Mouse (Mus musculus) MEL (cell line): ENCODE data around the gene Npm3. TPM values are rescaled to one million over a fixed set of nuclear protein-coding genes. Genes with fewer than 3 reads are reported as not detected.

Experiments used
- DNase-seq: peaks from one replicate; pipeline ENCODE4 v3.0.0; 2011; ENCODE audit warnings: low read depth, low spot score
- H3K27ac ChIP-seq: 2 replicates; pipeline ENCODE4 v1.5.1; 2012; ENCODE audit warnings: low read depth, mild to moderate bottlenecking, control low read depth, low read length, moderate library complexity; ENCODE audit not compliant: control insufficient read depth
- H3K27me3 ChIP-seq, 2 experiments: fragments of 150-350 bp in 1 of 2; sonication (generic) in 1 of 2; 2 replicates each; pipeline ENCODE4 v1.6.1; 2012; ENCODE audit warnings: low read length in 2 of 2, mild to moderate bottlenecking in 2 of 2, improper control_type of control experiment in 1 of 2, moderate library complexity in 1 of 2; ENCODE audit not compliant: insufficient read depth in 2 of 2, control insufficient read depth in 1 of 2
- H3K36me3 ChIP-seq, 2 experiments: 2 replicates each; pipeline ENCODE4 v1.6.1; 2012 to 2014; ENCODE audit warnings: low read length in 2 of 2, improper control_type of control experiment in 1 of 2, inconsistent platforms in 1 of 2, mild to moderate bottlenecking in 1 of 2; ENCODE audit not compliant: insufficient read depth in 2 of 2, control insufficient read depth in 1 of 2
- H3K4me1 ChIP-seq, 2 experiments: fragments of 150-350 bp in 1 of 2; sonication (generic) in 1 of 2; 2 replicates each; pipeline ENCODE4 v1.6.1; 2012; ENCODE audit warnings: low read length in 2 of 2, improper control_type of control experiment in 1 of 2, mild to moderate bottlenecking in 1 of 2; ENCODE audit not compliant: insufficient read depth in 2 of 2, control insufficient read depth in 1 of 2
- H3K4me3 ChIP-seq, 2 experiments: fragments of 150-350 bp in 1 of 2; sonication (generic) in 1 of 2; 2 replicates each; pipeline ENCODE4 v1.5.1; 2012; ENCODE audit warnings: low read depth in 2 of 2, low read length in 2 of 2, mild to moderate bottlenecking in 2 of 2, moderate library complexity in 2 of 2, control low read depth in 1 of 2, improper control_type of control experiment in 1 of 2; ENCODE audit not compliant: control insufficient read depth in 1 of 2, insufficient read depth in 1 of 2
- H3K79me2 ChIP-seq: 2 replicates; pipeline ENCODE4 v1.6.1; 2012; ENCODE audit warnings: mild to moderate bottlenecking, low read length, moderate library complexity; ENCODE audit not compliant: control insufficient read depth, poor library complexity, insufficient read depth
- H3K9ac ChIP-seq: 2 replicates; pipeline ENCODE4 v1.6.1; 2012; ENCODE audit warnings: low read depth, mild to moderate bottlenecking, control low read depth, low read length, moderate library complexity; ENCODE audit not compliant: control insufficient read depth, poor library complexity, severe bottlenecking
- H3K9me3 ChIP-seq: fragments of 150-350 bp; sonication (generic); replicated peaks from 2 replicates; pipeline ENCODE4 v1.6.1; 2012; ENCODE audit warnings: mild to moderate bottlenecking, low read length, improper control_type of control experiment, moderate library complexity; ENCODE audit not compliant: insufficient read depth
- BHLHE40 ChIP-seq: IDR thresholded peaks from 2 replicates; pipeline ENCODE4 v1.6.1; 2012; ENCODE audit warnings: low read depth, mild to moderate bottlenecking, inconsistent platforms, low read length, improper control_type of control experiment, borderline replicate concordance
- CHD1 ChIP-seq: IDR thresholded peaks from 2 replicates; pipeline ENCODE4 v1.6.1; 2012; ENCODE audit warnings: low read depth, mild to moderate bottlenecking, inconsistent platforms, low read length, improper control_type of control experiment
- E2F4 ChIP-seq: IDR thresholded peaks from 2 replicates; pipeline ENCODE4 v1.6.1; 2011; ENCODE audit warnings: low read depth, low read length, improper control_type of control experiment, borderline replicate concordance
- EP300 ChIP-seq, 2 experiments: IDR thresholded peaks; 2 replicates each; pipeline ENCODE4 v1.6.1; 2011; ENCODE audit warnings: improper control_type of control experiment in 2 of 2, low read length in 2 of 2, low read depth in 1 of 2, mild to moderate bottlenecking in 1 of 2
- GABPA ChIP-seq: IDR thresholded peaks from 2 replicates; pipeline ENCODE4 v1.6.1; 2012; ENCODE audit warnings: low read depth, mild to moderate bottlenecking, inconsistent platforms, low read length, improper control_type of control experiment, moderate library complexity
- MAX ChIP-seq: IDR thresholded peaks from 2 replicates; pipeline ENCODE4 v1.6.1; 2011; ENCODE audit warnings: low read length, improper control_type of control experiment
- MAZ ChIP-seq: IDR thresholded peaks from 2 replicates; pipeline ENCODE4 v1.6.1; 2012; ENCODE audit warnings: low read depth, mild to moderate bottlenecking, inconsistent platforms, low read length, improper control_type of control experiment
- MEF2A ChIP-seq: IDR thresholded peaks from 2 replicates; pipeline ENCODE4 v1.6.1; 2014; ENCODE audit warnings: low read depth, mild to moderate bottlenecking, inconsistent platforms, low read length, improper control_type of control experiment; ENCODE audit not compliant: poor library complexity, insufficient replicate concordance, severe bottlenecking; ENCODE audit errors: extremely low read depth
- MXI1 ChIP-seq: IDR thresholded peaks from 2 replicates; pipeline ENCODE4 v1.6.1; 2011; ENCODE audit warnings: mild to moderate bottlenecking, low read depth, low read length, improper control_type of control experiment
- NRF1 ChIP-seq: IDR thresholded peaks from 2 replicates; pipeline ENCODE4 v1.6.1; 2014; ENCODE audit warnings: low read depth, mild to moderate bottlenecking, inconsistent platforms, low read length, improper control_type of control experiment, moderate library complexity; ENCODE audit not compliant: poor library complexity, insufficient read depth, severe bottlenecking
- POLR2A ChIP-seq, 2 experiments: IDR thresholded peaks; 2 replicates each; pipeline ENCODE4 v1.6.1; 2011 to 2012; ENCODE audit warnings: low read length in 2 of 2, mild to moderate bottlenecking in 2 of 2, control low read depth in 1 of 2, improper control_type of control experiment in 1 of 2, low read depth in 1 of 2, moderate library complexity in 1 of 2; ENCODE audit not compliant: control insufficient read depth in 1 of 2, insufficient read depth in 1 of 2, poor library complexity in 1 of 2
- POLR2AphosphoS2 ChIP-seq: IDR thresholded peaks from 2 replicates; pipeline ENCODE4 v1.6.1; 2011; ENCODE audit warnings: low read length, improper control_type of control experiment
- POLR2AphosphoS5 ChIP-seq: IDR thresholded peaks from 2 replicates; pipeline ENCODE4 v1.6.1; 2012; ENCODE audit warnings: low read depth, borderline replicate concordance, mild to moderate bottlenecking, inconsistent platforms, low read length, moderate library complexity, mixed read lengths
- SIN3A ChIP-seq: IDR thresholded peaks from 2 replicates; pipeline ENCODE4 v1.6.1; 2012; ENCODE audit warnings: low read length, improper control_type of control experiment, inconsistent platforms
- TBP ChIP-seq: IDR thresholded peaks from 2 replicates; pipeline ENCODE4 v1.8.0; 2011; ENCODE audit warnings: low read depth, low read length, improper control_type of control experiment
- TCF12 ChIP-seq: IDR thresholded peaks from 2 replicates; pipeline ENCODE4 v1.6.1; 2014; ENCODE audit warnings: low read depth, mild to moderate bottlenecking, inconsistent platforms, low read length, improper control_type of control experiment, moderate library complexity
- UBTF ChIP-seq: IDR thresholded peaks from 2 replicates; pipeline ENCODE4 v1.6.1; 2012; ENCODE audit warnings: low read depth, mild to moderate bottlenecking, inconsistent platforms, low read length, improper control_type of control experiment, moderate library complexity, borderline replicate concordance; ENCODE audit not compliant: insufficient read depth
- ZC3H11A ChIP-seq: IDR thresholded peaks from 2 replicates; pipeline ENCODE4 v1.6.1; 2012; ENCODE audit warnings: low read depth, mild to moderate bottlenecking, inconsistent platforms, low read length, improper control_type of control experiment
- ZNF384 ChIP-seq: IDR thresholded peaks from 2 replicates; pipeline ENCODE4 v1.6.1; 2012; ENCODE audit warnings: low read depth, mild to moderate bottlenecking, inconsistent platforms, low read length, improper control_type of control experiment
- polyA plus RNA-seq, 2 experiments: library from polyadenylated mRNA; stranded (reverse) in 1 of 2; unstranded in 1 of 2; fragments of >175 nt in 1 of 2; fragments of >200 nt in 1 of 2; gene quantifications; 2 replicates each; pipeline versions ENCODE4 v1.2.1 to v1.2.4; 2012; ENCODE audit warnings: low replicate concordance in 2 of 2, low read depth in 1 of 2; ENCODE audit not compliant: insufficient read length in 2 of 2, insufficient read depth in 1 of 2, missing spikeins in 1 of 2
- total RNA-seq: library from RNA; depleted of rRNA; stranded (reverse); fragments of 300-350 nt; gene quantifications from 2 replicates; pipeline ENCODE4 v1.2.3, GENCODE M21; 2012

The Npm3 gene
- total and polyA plus RNA-seq, 3 experiments: 426 to 602 TPM; not detected in 1

DNA sequence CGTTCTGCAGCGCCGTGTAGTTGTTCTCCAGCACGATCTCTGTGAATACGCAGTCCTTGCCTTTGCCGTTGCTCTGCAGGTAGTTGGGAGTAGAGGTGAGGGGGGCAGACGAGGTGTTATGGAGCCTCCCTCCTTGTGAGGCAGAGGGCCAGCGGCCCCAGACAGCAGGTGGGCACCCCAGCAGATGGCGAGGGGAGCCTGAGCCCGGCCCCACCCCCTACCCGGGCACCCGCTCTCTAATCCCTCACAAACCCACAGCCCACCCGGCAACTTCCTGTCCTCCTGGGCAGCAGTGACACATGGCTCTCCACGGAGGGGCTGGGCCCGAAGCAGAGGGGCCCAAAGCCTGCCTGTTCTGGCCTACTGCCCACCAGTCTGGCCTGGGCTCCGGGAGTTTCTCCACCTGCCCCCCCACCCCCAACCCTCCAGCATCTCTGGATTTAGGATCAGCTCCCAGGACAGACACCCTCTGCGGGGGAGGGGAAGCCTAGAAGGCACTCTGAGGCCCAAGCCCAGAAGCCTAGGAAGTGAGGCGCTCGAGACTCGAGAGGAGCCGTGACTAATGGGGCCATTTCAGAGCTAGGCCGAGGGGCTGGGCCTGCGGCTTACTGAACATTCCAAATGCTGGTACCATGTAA lies 12.1 kb downstream of the Npm3 start:
- peak overlapping the region; percentile 10; the same call in 1 of the 2 replicates for H3K9ac ChIP-seq
- H3K79me2 ChIP-seq: no peaks in the 10 kb centered on the region
- H3K4me1 ChIP-seq: 0 out of 4 replicates have a peak, but pooled peaks cover 0 to 6% of the 10 kb centered on the region in 2 experiments
- no peaks in the 10 kb centered on the region for H3K36me3 ChIP-seq
- TF ChIP-seq E2F4: no peak
- TF ChIP-seq GABPA: no peak
- no peak for TF ChIP-seq POLR2AphosphoS2
- no peak for TF ChIP-seq ZC3H11A
- TF ChIP-seq UBTF: no peak
- no peak for TF ChIP-seq POLR2A (IDR thresholded peaks at IDR 0.05; ENCODE audit: control insufficient read depth in 1 of 2, insufficient read depth in 1 of 2, low read depth in 1 of 2, low read length in 2 of 2, poor library complexity in 1 of 2)
- no peak for TF ChIP-seq ZNF384
- no peak for TF ChIP-seq TCF12
- TF ChIP-seq BHLHE40: no peak
- TF ChIP-seq MEF2A: no peak
- TF ChIP-seq POLR2AphosphoS5: no peak
- no peak for TF ChIP-seq EP300 (IDR thresholded peaks at IDR 0.05; ENCODE audit: low read depth in 1 of 2, low read length in 2 of 2)
- no peak for TF ChIP-seq MXI1
- TF ChIP-seq MAZ: no peak
- no peak for TF ChIP-seq CHD1
- H3K27ac ChIP-seq: no peak overlapping the region
- no peaks in the 10 kb centered on the region for H3K9me3 ChIP-seq
- no peak for DNase-seq
- H3K4me3 ChIP-seq: peak overlapping the region in 1 of 2 experiments; percentile 13; a peak in 2 of 4 replicates
- H3K27me3 ChIP-seq: peaks cover 6 to 10% of the 10 kb centered on the region in 2 experiments

DNA sequence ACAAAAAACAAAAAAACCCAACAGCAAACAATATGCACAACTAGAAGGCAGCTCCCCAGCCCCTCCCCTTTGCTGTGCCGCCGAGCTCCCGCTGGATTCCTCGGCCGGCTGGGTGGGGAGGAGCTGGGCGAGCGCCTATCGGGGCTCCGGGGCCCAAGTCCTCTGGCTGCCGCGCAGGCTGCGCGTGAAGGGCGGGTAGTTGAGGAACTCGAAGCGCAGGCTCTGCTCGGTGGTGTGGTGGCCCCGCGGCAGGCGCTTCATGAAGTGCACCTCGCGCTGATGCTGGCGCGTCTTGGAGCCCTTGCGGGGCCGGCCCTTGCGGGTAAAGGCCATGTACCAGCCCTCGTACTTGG lies 12.6 kb downstream of the Npm3 start:
- Histone ChIP-seq H3K79me2 (no peaks in the 10 kb centered on the region), H3K27me3 (peaks cover 6 to 10% of the 10 kb centered on the region in 2 experiments), H3K27ac (no peak overlapping the region), H3K4me1 (0 out of 4 replicates have a peak, but pooled peaks cover 0 to 6% of the 10 kb centered on the region in 2 experiments), H3K9me3 (no peaks in the 10 kb centered on the region), H3K9ac (peak overlapping the region; percentile 10; the same call in 1 of the 2 replicates), H3K36me3 (no peaks in the 10 kb centered on the region), H3K4me3 (peak overlapping the region in 1 of 2 experiments; percentile 13; a peak in 2 of 4 replicates)
- TF ChIP-seq SIN3A (no peak), MAZ (0 out of 2 replicates have a peak, but pooled peaks have one; percentile 37), NRF1 (peak; percentile 48; the same call in 1 of the 2 replicates), TBP (0 out of 2 replicates have a peak, but pooled peaks have one; percentile 35), MAX (peak; percentile 65; the same call in 1 of the 2 replicates), UBTF (peak; percentile 99)
- DNase-seq: peak; percentile 82
